Mouse (Mus musculus) embryonic facial prominence, embryonic 11.5 days (tissue): ENCODE data around the gene Tspan4. TPM values are rescaled to one million over a fixed set of nuclear protein-coding genes. Genes with fewer than 3 reads are reported as not detected.

ENCODE experiments used
- ATAC-seq: fragments of 200-750 bp; cut with Nextera tagmentation; replicated peaks from 2 replicates; pipeline ENCODE4 v1.8.0; 2017; ENCODE audit warnings: low read depth; ENCODE audit not compliant: insufficient number of reproducible peaks, low FRiP score, low TSS enrichment
- DNase-seq: peaks from one replicate; pipeline ENCODE4 v3.0.0-alpha.2; 2015; ENCODE audit warnings: low spot score
- H3K27ac ChIP-seq: fragments of 300-500 bp; sonication (generic); replicated peaks from 2 replicates; pipeline ENCODE4 v1.5.1; 2014; ENCODE audit warnings: mild to moderate bottlenecking, low read depth, low read length, control low read depth
- H3K27me3 ChIP-seq: fragments of 300-500 bp; sonication (generic); 2 replicates; pipeline ENCODE4 v1.6.1; 2014; ENCODE audit warnings: mild to moderate bottlenecking, low read length, moderate library complexity, mixed read lengths; ENCODE audit not compliant: control insufficient read depth, insufficient read depth
- H3K36me3 ChIP-seq: fragments of 300-500 bp; sonication (generic); replicated peaks from 2 replicates; pipeline ENCODE4 v1.6.1; 2014; ENCODE audit warnings: low read depth, mild to moderate bottlenecking, low read length, moderate library complexity, mixed read lengths; ENCODE audit not compliant: control insufficient read depth, insufficient read depth
- H3K4me1 ChIP-seq: fragments of 300-500 bp; sonication (generic); 2 replicates; pipeline ENCODE4 v1.6.1; 2014; ENCODE audit warnings: low read length, mixed read lengths; ENCODE audit not compliant: control insufficient read depth, insufficient read depth
- H3K4me2 ChIP-seq: fragments of 300-500 bp; sonication (generic); 2 replicates; pipeline ENCODE4 v1.6.1; 2014; ENCODE audit warnings: low read depth, mild to moderate bottlenecking, control low read depth, low read length, moderate library complexity
- H3K4me3 ChIP-seq: fragments of 300-500 bp; sonication (generic); 2 replicates; pipeline ENCODE4 v1.5.1; 2014; ENCODE audit warnings: low read depth, low read length, control low read depth
- H3K9ac ChIP-seq: fragments of 300-500 bp; sonication (generic); replicated peaks from 2 replicates; pipeline ENCODE4 v1.6.1; 2014; ENCODE audit warnings: mild to moderate bottlenecking, control low read depth, low read length
- H3K9me3 ChIP-seq: fragments of 300-500 bp; sonication (generic); replicated peaks from 2 replicates; pipeline ENCODE4 v1.6.1; 2016; ENCODE audit warnings: mild to moderate bottlenecking, low read length, inconsistent platforms, mixed read lengths; ENCODE audit not compliant: control insufficient read depth
- WGBS: fragments of 180-500 bp; shearing (Covaris S2); extraction: QIAGEN DNeasy Blood & Tissue Kit; methylation state at CpG from one replicate; pipeline ENCODE4 v1.1.7; 2014; 5-methylcytosine and 5-hydroxymethylcytosine counted together
- polyA plus RNA-seq: library from polyadenylated mRNA; unstranded; fragments of >200 nt; fragmentation: Nextera tagmentation; extraction: Ambion mirVana; gene quantifications from 2 replicates; pipeline ENCODE4 v1.2.1, GENCODE M21; 2014

Gene Tspan4
- polyA plus RNA-seq, 1 experiment from 2014 or later, result 27.3 TPM

DNA sequence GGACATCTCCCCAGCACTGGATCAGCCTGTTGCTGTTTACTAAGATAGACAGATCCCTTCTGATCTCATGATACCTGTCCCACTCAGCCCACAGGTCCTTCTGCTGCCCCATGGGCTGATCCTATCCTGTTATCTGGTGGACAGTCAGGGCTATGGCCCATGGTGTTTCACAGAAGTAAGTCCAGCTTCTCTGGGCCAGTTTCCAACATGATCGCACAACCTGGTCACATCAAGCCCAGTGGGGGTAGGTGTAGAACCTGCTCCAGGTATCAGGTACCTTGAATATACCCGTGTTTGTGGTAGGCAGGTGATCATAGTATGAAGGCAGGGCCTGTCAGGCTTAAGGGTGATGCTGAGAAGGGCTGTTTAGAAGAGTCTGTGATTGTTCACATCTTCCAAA lies 20.3 kb downstream of the Tspan4 start:
- H3K9ac ChIP-seq, result no peak overlapping the region
- H3K27ac ChIP-seq, result no peak overlapping the region
- H3K27me3 ChIP-seq, result no peaks in the 10 kb centered on the region
- H3K9me3 ChIP-seq, result no peaks in the 10 kb centered on the region
- no peaks in the 10 kb centered on the region for H3K4me1 ChIP-seq
- no peak overlapping the region for H3K4me2 ChIP-seq
- no peaks in the 10 kb centered on the region for H3K36me3 ChIP-seq
- no peak for ATAC-seq
- H3K4me3 ChIP-seq, result no peak overlapping the region
- WGBS, result 85% methylated on average over 2 of the region's 2 CpGs
- DNase-seq, result no peak

DNA sequence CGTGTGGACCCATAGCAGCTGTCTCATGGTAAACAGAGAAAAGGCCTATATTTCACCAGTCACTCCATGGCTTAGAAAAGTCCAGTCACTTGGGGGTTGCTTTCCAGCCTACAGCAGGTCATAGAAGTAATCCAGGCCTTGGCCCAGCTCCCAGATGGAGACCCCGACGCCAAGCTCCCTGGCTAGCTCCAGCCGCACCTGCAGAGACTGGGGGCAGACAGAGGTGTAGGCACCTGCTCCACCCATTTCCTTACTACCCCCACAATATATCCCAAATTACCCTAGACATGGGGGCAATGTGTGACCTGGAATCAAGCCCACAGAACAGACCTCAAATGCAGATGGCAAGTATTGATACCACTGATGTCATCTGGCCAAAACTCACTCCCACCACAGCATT lies 20.9 kb downstream of the Tspan4 start:
- Histone ChIP-seq H3K36me3 (no peaks in the 10 kb centered on the region), H3K4me1 (no peaks in the 10 kb centered on the region), H3K9ac (no peak overlapping the region), H3K27ac (no peak overlapping the region), H3K4me2 (no peak overlapping the region), H3K4me3 (no peak overlapping the region), H3K27me3 (no peaks in the 10 kb centered on the region), H3K9me3 (no peaks in the 10 kb centered on the region)
- ATAC-seq (no peak), DNase-seq (no peak)
- WGBS, result 93% methylated on average over 4 of the region's 4 CpGs

DNA sequence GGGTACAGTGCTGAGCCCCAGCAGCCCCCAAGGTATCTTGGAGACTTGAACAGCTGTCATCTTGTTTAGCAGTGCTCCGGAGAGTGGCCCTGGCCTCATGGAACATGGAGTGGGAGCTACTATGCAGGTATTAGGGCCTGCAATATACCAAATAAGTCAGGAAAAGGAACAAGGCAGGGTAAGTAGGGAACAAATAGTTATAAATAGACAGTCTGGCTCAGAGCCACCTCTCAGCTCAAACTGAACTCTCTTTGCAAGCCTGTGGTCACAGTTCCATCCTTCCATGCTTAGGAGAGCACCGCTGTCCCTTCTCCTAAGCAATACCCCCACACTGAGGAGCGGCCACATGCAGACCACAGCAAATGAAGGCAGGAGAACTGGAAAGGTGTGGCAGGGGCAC lies 22.6 kb downstream of the Tspan4 start:
- no peak overlapping the region for H3K27ac ChIP-seq
- H3K4me3 ChIP-seq, result no peak overlapping the region
- no peaks in the 10 kb centered on the region for H3K27me3 ChIP-seq
- H3K4me2 ChIP-seq, result no peak overlapping the region
- no peaks in the 10 kb centered on the region for H3K4me1 ChIP-seq
- DNase-seq, result no peak
- 95% methylated on average over 3 of the region's 3 CpGs for WGBS
- no peak for ATAC-seq
- no peaks in the 10 kb centered on the region for H3K36me3 ChIP-seq
- no peak overlapping the region for H3K9ac ChIP-seq
- no peaks in the 10 kb centered on the region for H3K9me3 ChIP-seq

DNA sequence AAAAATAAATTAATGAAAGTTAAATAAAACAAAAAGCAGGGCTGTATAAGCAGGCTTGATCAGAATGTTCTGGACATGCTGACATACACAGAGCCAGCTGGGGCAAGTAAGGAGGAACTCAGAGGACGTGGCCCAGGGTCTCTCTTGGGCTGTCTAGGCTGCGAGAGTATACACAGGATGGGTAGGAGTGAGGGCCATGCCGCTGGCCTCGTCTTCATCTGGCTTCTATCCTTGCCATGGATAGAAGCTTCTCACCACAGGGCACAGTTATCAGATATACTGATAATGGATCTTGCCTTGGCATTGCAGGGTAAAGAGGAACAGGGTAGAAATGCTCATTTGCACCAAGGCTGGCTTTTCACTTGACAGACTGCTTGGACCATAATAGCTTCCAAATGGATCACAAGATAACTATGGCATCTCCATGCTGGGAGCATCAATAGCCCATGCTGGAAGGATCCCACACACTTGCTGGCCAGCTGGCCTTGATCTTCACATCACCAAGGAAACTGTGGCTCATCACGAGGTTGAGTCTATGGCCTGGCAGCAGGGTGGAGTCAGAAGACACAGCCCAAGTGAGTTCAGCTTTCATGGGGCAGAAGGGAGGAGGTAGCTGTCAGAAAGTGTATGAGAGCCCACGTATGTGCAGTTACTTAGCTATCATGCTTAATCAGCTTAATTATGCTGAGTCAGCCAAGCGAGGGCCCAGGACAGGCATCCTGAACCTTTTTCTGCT lies 26.9 kb downstream of the Tspan4 start:
- no peak overlapping the region for H3K27ac ChIP-seq
- no peaks in the 10 kb centered on the region for H3K36me3 ChIP-seq
- 91% methylated on average over 7 of the region's 7 CpGs for WGBS
- no peak for DNase-seq
- no peak overlapping the region for H3K4me2 ChIP-seq
- H3K4me3 ChIP-seq, result no peak overlapping the region
- no peaks in the 10 kb centered on the region for H3K27me3 ChIP-seq
- H3K9ac ChIP-seq, result no peak overlapping the region
- H3K9me3 ChIP-seq, result no peaks in the 10 kb centered on the region
- no peak for ATAC-seq
- no peaks in the 10 kb centered on the region for H3K4me1 ChIP-seq

DNA sequence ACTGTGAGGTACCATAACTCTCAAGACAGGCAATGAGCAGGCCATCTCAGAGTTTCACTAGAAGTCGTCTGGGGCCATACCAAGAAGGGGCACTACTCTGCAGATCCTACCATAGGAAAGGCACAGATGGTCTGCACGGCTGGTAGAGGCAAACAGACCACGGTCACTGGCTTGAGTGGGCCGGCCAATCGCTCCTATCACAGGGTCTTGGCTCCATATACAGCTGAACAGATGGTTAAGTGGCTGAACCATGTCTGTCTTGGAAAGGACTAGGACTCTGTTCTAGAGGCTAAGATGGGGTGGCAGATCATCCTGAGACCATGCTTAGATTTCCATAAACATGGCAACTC lies 27.5 kb downstream of the Tspan4 start:
- Histone ChIP-seq H3K9ac (no peak overlapping the region), H3K4me1 (no peaks in the 10 kb centered on the region), H3K27ac (no peak overlapping the region), H3K4me2 (no peak overlapping the region), H3K27me3 (no peaks in the 10 kb centered on the region), H3K9me3 (no peaks in the 10 kb centered on the region), H3K4me3 (no peak overlapping the region), H3K36me3 (no peaks in the 10 kb centered on the region)
- ATAC-seq (no peak), DNase-seq (no peak)
- WGBS, result 90% methylated on average over 5 of the region's 5 CpGs

DNA sequence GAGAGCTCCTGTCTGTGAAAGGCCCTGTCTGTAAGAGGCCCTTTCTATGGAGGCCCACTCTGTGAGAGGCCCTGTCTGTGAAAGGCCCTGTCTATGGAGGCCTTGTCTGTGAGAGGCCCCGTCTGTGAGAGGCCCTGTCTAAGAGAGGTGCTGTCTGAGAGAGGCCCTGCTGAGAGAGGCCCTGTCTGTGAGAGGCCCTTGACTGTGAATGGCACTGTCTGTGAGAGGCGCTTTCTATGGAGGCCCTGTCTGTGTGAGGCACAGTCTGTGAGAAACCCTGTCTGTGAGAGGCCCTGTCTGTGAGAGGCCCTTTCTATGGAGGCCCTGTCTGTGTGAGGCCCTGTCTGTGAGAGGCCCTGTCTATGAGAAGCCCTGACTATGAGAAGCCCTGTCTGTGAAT lies 31.2 kb downstream of the Tspan4 start:
- H3K9ac ChIP-seq, result no peak overlapping the region
- no peaks in the 10 kb centered on the region for H3K27me3 ChIP-seq
- no peak overlapping the region for H3K27ac ChIP-seq
- no peak overlapping the region for H3K4me2 ChIP-seq
- DNase-seq (no peak), ATAC-seq (0 out of 2 replicates have a peak, but pooled peaks have one; percentile 48)
- no peaks in the 10 kb centered on the region for H3K4me1 ChIP-seq
- no peaks in the 10 kb centered on the region for H3K36me3 ChIP-seq
- no peak overlapping the region for H3K4me3 ChIP-seq
- 63% methylated on average over 2 of the region's 2 CpGs for WGBS
- no peaks in the 10 kb centered on the region for H3K9me3 ChIP-seq

DNA sequence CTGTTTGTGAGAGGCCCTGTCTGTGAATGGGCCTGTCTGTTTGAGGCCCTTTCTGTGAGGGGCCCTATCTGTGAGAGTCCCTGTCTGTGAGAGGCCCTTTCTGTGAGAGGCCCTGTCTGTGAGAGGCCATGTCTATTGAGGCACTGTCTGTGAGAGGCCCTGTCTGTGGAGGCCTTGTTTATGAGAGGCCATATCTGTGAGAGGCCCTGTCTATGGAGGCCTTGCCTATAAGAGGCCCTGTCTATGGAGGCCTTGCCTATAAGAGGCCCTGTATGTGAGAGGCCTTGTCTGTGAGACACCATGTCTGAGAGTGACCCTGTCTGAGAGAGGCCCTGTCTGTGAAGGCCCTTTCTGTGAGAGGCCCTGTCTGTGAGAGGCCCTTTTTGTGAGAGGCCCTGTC lies 33.1 kb downstream of the Tspan4 start:
- no peaks in the 10 kb centered on the region for H3K36me3 ChIP-seq
- H3K9me3 ChIP-seq, result no peaks in the 10 kb centered on the region
- H3K4me2 ChIP-seq, result no peak overlapping the region
- H3K27me3 ChIP-seq, result no peaks in the 10 kb centered on the region
- H3K9ac ChIP-seq, result no peak overlapping the region; the same call in 1 of the 2 replicates
- ATAC-seq (peak; percentile 62; the same call in 1 of the 2 replicates), DNase-seq (no peak)
- no peaks in the 10 kb centered on the region for H3K4me1 ChIP-seq
- H3K27ac ChIP-seq, result no peak overlapping the region
- H3K4me3 ChIP-seq, result no peak overlapping the region

DNA sequence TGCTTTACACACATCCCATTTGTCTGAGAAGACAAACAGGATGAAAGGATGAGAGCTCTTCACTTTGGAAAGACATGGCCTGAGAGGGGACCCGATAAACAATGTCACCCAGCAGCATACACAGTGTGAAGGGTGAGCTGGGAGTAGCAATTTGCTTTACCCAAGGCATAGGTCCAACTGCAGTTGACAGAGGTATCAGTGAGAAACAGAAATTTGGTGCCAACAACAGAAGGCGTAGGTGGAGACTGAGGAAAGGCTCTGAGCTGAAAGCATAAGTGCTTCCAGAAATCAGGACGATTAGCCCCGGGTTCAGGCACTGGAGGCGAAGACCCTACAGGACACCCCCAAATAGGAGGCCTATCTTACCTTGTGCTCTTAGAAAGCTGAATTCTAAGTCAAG lies 35.2 kb downstream of the Tspan4 start:
- no peaks in the 10 kb centered on the region for H3K9me3 ChIP-seq
- no peak overlapping the region for H3K4me3 ChIP-seq
- no peak for ATAC-seq
- H3K4me1 ChIP-seq, result no peaks in the 10 kb centered on the region
- no peak for DNase-seq
- no peak overlapping the region for H3K27ac ChIP-seq
- 87% methylated on average over 5 of the region's 5 CpGs for WGBS
- H3K9ac ChIP-seq, result no peak overlapping the region
- H3K27me3 ChIP-seq, result no peaks in the 10 kb centered on the region
- no peaks in the 10 kb centered on the region for H3K36me3 ChIP-seq
- no peak overlapping the region for H3K4me2 ChIP-seq
